Mouse (Mus musculus): Measurements from ENCODE around the gene Cib4.

Cib4 gene

DNA sequence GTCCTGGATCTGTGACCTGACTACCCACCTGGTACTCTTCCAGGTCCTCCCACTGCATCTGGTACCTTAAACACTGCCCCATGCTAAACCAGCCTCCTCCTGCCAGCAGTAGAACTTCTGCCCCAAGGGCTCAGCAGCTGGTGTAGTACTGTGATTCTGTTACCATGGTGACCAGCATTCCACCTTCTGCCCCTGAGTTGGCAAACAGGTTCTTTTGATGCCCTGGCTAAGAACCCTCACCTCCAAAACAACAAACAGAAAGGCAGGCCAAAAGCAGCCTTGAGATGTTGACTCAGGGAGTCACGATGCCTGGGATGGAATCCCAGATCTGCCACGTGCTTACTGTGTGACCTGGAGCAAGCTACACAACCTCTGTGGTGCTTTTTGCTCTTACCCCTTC lies at the start of gene Cib4:
Gene Cib4 (minus strand): TSS at position 139 of the 400 bp plus-strand sequence.
- DNase-seq, result no peak

DNA sequence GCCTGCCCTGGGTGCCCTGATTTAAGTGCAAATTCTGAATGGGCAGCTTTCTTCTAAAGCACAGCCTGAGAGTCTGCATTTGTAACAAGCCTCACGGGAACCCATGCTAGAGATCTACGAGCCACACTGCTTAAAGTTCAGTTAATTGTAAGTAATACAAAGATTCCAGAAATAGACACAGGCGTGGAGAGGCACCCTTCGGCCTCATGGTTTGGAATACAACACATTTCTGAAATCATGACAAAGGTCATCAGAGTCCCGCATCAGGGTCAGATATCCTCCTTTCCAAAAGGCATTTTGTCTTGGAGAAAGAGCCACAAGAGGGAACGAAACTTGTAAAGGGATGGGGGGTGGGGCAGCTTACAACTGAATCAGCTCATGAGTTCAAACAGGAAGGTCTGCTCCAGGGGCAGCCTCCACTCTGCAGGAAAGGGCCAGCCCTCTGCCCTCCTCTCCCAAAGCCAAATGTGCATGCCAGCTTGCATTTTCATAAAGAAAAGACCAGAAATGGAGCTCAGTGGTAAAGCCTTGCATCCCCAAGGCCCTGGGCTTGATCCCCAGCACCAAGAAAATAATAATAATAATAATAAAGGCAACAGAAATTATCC lies 49.4 kb upstream of the Cib4 start:
- no peak for DNase-seq

DNA sequence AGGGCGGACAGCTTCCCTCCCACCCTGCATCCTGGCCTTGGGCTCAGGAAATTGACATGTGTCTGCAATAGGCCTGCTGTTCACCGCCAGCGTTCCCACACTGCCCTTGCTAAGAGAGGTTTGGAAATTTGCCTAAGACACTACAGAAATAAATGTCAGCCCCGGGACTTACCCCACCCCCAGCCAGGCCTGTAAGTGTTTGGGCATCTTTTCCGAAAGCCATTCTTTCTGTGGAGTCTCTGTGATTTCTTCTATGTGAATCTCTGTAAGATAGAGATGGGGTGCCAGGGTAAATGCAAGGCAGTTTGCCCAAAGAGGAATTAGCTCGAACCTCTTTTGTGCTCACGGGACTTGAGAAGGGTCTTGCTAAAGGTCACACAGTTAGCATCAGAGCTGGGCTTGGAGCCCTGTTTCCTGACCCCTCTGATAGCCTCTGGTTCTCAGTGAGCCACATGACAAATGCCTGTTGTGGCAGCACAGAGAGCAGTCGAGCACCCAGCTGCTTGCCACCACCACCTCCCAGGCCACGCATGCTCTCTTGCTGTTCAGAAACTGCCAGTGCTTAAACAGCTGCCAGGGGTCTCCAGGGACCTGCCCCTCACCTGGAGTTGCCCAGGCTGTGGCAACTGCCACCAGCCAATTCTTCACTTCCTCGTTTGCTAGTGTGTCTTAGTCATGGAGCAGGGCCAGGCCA lies 48.3 kb upstream of the Cib4 start:
- peak; percentile 62 to 69 for DNase-seq

DNA sequence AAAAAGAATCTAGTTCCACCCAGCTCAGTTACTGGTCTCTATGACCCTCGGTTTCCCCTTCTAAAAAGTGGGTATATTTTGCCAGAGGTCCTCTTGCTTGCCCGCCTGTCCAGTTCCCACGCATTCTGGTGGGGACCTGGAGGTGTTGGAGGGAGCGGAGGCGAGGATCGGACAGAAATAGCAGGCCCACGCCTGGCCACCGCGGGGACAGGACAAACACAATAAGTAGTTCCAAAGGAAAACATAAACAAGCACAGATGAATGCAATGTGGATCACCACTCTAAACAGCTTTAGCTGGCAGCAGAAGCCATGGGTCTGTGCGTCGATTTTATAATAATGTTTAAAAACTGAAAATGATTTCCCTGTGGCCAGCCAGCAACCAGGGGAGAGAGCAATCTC lies 47.7 kb upstream of the Cib4 start:
- DNase-seq, result no peak

DNA sequence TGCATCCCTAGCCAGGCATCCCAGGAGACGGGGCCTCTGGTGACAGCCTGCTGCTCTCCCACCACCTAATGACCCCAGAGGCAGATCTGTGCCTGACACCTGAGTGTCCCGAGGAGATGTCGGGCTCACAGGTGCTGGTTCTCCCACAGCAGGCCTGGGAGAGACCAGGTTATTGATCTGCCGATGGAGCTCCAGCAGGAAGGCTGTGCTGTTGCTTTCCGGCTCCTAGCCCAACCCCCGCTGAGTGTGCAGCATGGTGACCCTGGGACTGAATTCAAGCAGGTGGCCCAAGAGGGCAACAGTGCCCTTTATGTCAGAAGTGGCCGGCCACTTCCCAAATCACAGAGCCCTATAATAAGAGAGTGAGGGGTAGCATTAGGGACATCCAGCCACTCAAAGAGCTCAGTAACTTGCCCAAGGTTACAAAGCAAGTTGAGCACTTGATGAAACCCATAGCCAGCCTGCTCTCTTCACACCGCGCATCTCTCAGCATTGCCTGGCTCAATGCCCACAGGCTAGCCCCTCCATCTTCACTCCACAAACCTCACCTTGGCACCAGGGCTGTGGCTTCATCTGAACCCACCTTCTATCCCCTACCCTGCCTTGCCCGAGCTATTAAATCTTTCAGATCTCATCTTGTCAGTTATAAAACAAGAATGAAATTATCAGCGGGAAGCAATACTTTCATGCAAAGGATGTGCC lies 46.8 kb upstream of the Cib4 start:
- DNase-seq, result no peak

DNA sequence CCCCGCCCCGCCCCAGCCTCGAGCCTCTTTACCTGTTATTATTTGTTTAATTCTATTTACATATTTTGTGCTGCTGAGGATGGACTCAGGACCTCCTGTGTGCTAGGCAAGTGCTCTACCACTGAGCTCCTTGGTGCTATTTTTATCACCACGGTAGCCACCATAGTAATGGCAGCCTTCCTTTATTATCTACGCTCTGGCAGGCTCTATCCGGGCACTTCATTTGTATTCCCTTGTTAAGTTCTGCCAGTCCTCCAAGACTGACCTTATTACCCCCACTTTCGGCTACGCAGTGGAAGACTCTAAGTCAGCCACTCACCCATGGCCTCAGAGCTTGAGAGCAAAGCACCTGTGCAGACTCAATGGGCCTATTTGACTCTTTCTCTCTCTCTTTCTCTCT lies 46.1 kb upstream of the Cib4 start:
- no peak for DNase-seq

DNA sequence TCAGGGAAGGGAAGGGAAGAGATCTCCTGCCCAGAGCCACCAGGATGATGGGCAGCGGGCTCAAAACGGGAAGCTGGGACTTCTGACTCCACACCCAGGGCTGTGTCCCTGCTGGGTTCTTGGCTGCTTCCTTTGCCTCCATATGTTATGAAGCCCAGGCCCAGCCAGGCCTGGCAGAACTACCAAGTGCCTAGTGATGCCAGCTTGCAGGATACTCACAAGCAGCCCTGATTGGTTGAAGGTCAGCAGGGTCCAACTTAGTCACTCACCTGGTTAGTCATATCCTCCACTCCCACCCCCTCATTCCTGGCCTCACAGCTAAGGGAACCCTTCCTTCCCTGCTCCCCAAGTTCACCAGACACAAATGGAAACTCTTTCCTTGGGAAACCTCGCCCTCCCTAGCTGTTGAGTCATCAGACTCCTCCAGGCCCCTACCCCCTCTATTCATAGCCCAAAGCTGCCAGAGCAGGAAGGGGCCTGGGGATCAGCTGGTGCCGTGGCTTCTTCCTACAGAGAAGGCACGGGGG lies 45.6 kb upstream of the Cib4 start:
- DNase-seq, result no peak

DNA sequence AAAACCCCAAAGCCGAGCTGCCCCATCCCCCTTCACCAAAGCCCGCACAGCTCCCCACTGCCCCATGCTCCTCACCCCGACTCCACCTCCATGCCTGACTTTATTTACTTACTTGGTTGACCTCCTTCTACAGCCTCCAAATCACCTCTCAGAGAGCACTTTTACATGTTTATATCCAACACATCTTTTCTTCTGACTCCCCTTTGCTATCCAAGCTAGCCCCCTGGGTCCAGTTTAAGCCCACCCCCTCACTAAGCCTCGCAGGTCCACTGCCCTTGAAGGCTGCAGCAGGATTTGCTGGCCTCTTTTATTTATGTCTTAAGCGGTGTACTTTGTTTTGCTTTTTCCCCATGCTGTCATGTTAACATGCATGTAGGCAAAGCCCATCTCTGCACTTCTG lies 44.6 kb upstream of the Cib4 start:
- DNase-seq, result no peak

DNA sequence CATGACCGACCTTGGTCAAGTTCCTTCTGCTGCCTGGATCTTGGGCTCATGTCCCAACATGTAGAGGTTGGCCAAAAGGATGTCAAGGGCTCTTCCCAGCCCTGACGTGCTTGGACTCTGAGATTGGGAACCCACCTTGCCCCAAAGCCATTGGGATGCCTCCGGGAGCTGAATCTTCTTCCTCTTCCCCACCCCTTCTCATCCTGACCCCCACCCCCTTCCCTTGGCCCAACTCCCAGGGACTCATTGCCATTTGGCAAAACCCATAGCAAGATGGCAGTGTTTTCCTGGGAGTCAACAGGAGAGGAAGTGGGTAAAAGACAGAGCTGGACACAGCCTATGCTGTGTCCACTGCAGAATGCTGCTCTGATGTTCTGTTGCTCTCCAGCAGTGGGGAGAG lies 43.9 kb upstream of the Cib4 start:
- no peak for DNase-seq

DNA sequence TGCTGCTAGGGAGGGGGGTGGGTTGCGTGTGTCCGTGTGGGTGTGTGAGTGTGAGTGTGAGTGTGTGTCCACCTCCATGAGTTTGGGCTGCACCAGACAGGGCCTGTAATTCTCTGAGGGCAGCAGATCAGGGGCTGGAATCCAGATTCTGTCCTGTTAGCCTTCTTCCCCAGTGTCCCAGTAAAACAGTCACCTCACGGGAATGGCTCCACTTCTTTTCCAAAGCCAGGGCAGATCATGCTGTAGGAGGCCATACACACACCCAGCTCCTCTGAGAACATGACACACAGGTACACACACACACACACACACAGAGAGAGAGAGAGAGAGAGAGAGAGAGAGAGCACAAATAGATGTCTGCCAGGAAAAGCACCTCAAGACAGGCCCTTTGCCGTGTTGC lies 43.4 kb upstream of the Cib4 start:
- DNase-seq, result no peak

DNA sequence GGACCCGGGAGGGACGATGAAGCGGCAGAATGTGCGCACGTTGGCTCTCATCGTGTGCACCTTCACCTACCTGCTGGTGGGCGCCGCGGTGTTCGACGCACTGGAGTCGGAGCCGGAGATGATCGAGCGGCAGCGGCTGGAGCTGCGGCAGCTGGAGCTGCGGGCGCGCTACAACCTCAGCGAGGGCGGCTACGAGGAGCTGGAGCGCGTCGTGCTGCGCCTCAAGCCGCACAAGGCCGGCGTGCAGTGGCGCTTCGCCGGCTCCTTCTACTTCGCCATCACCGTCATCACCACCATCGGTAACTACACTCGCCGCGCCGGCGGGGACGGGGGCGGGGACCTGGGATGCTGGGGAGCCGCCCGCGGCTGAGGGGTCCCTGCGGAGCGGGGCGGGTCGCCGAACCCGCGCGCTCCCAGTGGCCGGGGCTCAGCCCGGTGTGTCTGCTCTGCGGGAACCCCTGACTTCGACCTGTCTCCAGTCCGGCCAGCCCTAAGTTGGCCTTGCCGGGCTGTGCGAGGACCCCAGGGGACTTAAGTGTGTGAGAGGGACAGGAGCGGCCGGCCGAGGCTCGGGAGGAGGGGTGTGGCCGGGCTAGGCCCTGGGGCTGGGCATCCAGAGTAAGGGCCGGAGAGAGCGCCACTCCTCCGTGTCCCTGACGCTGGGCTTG lies 42.8 kb upstream of the Cib4 start:
- DNase-seq, result no peak

DNA sequence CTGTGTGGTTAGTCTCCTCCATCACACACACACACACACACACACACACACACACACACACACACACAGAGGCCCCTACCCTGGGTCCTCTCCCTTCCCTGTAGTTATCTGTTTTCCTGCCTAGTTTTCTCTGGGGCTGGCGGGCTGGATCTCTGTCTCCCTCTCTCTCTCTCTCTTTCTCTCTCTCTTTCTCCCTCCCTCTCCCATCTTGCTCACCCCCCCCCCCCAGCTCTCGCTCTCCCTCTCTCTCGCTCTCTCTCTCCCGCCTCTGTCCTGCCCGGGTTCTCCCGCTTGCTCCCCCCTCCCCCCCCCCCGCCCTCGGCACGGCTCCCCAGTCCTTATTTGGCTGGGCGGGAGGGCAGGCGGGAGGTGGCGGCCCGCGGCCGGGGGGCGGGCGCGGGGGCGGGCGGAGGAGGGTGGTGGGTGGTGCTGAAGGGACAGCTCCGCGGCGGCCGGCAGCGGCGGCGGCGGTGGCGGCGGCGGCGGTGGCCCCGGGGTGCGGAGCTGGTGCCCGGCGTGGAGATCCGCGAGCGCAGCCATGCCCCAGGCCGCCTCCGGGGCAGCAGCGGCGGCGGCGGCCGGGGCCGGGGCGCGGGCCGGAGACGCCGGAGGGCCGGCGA lies 42.2 kb upstream of the Cib4 start, which contains the start of gene Kcnk3:
Gene Kcnk3 (plus strand): TSS at position 490 of the 620 bp plus-strand sequence.
- peak; percentile 68 to 71 for DNase-seq

DNA sequence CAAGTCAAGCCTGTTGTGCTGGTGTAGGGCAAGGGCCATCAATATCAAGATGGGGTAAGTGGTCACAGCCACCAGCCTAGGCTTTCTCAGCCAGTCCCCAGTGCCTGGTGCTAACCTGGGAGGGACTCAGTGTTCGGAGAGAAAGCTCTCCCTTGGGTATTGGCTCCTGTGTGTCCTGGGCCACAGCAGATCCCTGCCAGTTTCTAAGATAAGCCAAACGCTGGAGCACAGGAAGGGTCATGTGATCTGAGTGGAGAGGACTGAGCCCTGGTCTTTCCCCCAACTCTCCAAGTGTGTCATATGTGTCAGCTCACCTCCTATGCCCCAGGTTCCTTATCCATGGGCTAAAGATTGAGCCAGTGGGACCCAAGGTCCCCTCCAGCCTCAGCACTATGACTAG lies 41.5 kb upstream of the Cib4 start:
- DNase-seq, result no peak

DNA sequence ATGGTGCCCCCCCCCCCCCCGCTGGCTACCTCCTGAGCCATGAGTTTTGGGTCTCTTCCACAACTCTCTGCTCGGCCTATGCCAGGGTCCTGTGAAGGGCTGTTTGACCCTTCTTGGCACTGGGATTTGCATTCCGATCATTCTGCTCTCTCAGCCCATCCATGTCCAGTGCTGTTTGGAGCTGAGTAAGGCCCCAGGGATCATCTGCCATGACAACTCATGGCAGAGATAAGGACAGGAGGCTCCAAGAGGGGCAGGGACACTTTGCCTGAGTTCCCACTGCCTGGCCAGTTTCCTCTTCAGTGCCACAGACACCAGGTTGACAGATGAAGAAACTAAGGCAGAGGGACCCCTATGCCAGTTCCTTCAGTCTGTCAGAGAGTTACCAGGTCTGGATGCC lies 41.0 kb upstream of the Cib4 start:
- no peak for DNase-seq

DNA sequence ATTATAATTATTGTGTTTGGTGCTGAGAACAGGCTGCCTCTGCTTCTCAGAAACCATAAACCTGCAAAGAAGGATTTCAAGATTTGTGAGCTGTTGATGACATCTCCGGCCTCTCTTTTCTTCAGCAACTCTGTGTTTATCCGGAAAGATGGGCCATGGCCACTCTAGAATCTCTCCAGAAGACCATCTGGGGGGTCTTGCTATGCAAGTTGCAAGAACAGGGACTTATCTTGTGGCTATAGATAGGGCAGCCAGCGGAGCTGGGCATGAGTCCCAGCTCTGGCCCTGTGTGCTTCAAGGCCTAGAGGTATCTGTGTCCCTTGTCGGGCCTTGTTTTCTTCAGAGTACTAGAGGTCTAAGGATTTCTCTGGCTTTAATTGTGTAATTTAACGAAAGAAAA lies 36.4 kb upstream of the Cib4 start:
- DNase-seq, result no peak

DNA sequence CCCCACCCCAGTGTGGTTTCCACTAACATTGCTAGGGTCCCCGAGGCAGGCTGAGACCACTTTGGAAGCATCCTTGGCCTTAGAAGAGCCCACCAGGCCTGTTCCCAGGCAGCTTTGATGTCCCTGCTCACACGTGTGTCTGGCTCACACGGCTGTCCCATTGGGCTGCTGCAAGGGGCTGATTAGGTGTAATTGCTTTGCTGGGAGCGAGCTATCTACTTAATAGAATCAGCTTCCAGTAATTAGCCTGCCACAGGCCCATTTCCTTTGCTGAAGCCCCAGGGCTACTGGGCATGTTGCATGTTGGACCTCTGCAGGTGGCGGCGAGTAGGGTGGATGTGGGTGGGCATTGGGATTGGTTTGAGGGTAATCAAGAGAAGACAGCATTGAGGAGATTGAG lies 35.1 kb upstream of the Cib4 start:
- no peak for DNase-seq

DNA sequence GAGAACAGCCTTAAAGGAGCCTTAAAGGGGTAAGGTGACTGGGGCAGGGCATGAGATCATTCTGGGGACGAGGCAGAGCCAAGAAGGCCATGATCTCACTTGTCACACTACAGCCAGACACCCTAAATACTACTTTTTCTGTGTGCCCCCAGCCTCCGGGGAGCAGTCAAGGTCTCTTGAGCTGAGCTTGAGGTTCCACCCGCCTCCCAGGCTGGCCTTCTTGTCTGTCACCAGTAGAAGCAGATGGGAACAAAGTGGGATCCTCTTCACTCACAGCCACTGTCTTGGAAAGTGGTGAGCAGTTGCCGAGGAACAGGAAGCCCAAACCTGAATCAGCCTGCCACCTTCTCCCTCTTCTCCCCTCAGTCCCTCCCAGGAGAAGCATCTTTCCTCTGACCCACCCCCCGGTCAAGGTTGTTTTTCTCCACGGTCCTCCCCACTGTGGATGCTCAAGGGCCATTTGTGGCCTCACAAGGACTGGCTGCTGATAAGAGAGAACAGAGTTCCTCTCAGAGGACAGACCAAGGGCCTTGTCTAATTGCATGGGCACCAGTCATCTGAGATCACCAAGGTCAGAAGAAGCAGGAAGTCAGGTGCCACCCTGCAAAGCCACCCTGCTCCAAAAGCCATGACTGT lies 32.9 kb upstream of the Cib4 start:
- DNase-seq, result no peak

DNA sequence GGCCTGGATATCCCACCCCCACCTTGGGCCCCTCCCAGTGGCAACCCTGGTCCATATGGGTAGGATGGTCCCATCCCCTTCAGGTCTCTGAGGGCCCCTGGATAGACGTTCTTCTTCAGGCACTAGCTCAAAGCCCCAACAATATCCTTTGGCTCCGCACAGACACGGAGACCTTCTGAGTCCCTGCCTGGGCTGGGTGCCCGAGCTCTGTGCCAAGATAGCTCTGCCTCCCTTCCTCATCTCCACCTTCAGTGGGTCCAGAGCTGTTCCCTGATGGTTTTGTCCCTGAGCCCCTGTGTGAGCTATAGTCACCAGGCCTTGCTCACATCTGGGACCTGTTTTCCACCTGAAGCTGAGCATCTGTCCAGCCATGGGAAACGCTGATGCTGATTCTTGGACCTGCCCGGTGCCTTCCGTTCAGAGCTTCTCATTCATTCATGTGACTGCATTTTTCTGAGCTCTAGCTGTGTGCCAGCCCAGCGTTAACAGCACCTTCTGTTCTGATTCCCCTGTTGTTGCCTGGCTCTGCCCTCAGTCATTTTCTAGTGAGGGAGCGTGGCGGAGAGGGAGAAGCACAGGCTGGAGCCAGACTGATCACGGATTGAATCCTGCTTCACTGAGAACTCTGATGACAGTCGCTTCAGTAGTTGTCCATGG lies 32.1 kb upstream of the Cib4 start:
- no peak for DNase-seq

DNA sequence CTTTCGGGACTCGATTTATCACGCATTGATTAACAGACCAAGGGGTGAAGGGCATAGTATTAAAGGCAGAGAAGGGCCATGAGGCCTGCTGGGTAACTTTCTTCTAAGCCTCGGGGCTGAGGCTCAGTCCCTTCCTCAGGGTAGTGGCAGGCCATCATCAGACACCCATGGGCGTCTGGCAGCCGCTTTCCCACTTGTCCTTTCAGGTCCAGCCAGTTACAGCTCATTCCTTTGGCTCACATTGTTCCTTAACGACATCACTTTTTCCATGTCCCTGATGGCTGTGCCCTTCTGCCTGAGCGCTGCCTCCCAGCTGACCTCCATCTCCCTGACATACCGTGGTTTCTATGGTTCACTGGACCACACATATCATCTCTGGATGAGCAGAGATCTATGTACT lies 31.6 kb upstream of the Cib4 start:
- no peak for DNase-seq

DNA sequence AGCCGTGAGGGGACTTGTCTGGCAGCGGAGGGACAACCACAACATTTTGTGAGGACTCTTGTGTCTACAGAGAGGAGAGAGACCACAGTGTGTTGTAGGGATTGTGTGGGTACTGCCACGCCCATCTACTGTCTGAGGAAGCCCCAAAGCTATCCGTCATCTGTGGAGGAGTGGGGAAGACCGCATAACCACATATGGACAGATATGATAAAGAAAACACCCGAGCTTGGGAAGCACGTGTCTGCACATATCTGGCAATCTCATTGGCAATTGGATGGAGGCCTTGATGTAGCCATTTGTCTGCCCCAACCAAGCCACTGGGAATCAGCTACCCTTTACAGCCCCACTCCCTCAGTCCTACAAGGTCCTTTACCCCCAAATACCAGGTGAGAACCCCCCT lies 30.6 kb upstream of the Cib4 start:
- no peak for DNase-seq

DNA sequence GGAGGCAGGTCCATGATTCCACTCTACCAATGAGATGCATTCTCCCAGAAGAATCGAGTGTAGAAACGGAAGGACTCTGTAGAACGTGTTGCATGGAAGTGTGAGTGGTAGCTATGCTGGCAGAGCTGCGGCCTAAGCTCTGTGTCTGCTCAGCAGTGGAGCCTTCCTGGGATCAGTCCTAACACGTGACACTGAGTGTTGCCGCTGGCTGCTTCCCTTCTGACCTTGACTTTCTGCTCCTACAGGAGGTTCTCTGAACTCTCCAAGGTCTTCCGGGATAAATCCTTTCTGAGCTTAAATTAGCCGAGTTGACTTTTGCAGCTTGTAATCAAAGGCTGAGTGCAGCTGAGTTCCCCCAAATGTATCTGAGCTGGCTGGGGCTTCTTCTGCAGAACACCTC lies 28.7 kb upstream of the Cib4 start:
- no peak for DNase-seq

DNA sequence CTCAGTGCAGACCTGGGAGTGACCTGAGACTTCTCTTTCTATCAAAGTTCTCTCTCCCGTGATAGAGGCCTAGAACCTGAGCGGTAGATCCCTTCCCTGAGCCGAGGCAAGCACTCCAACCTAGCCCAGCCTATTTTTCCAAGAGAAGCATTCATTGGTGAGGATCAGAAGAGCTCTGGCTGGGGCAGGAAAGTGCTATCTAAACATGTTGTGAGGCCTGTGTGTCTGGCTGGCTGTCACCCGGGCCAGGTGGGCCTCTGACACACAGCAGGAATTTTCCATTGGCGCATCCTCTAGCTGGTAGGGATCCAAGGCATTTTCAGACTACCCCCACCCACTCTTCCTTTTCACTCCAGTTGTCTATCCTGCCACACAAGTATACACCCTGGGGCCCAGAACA lies 26.2 kb upstream of the Cib4 start:
- DNase-seq, result no peak

All from B cell, adult 2 months (primary cell).